Mouse (Mus musculus) layer of hippocampus, adult 2 months (tissue): ENCODE results near the gene Vopp1. TPM values are rescaled to one million over a fixed set of nuclear protein-coding genes. Genes with fewer than 3 reads are reported as not detected.
"Not testable (repeated sequence)": the region's sequence is repeated elsewhere in the genome, so short reads cannot be mapped to it uniquely, and the experiment has no call there.

Experiments
- DNase-seq, 2 experiments: peaks; one replicate each; pipeline ENCODE4 v3.0.0; 2022; ENCODE audit warnings: low spot score in 2 of 2
- H3K27ac ChIP-seq: fragments of 200-600 bp; 2 replicates; pipeline ENCODE4 v1.8.1; 2022
- H3K4me3 ChIP-seq: fragments of 200-600 bp; 2 replicates; pipeline ENCODE4 v1.8.1; 2022; ENCODE audit warnings: mild to moderate bottlenecking
- CTCF ChIP-seq: fragments of 200-600 bp; conservative IDR thresholded peaks from 2 replicates; pipeline ENCODE4 v1.8.1; 2022; ENCODE audit warnings: antibody characterized with exemption, mild to moderate bottlenecking, moderate library complexity
- total RNA-seq, 2 experiments: library from RNA; stranded (reverse); gene quantifications; 2 replicates each; pipeline ENCODE4 v1.2.3; 2021

The Vopp1 gene
- total RNA-seq, 2 experiments from 2014 or later, result 65.9 to 70.5 TPM

- no peak for TF ChIP-seq CTCF
- no peak for DNase-seq
- Histone ChIP-seq H3K4me3 (no peak overlapping the region), H3K27ac (no peak overlapping the region)
These were observed 19.5 kb downstream of the Vopp1 start for GRCm38 (mm10) chr6:57805218-57806069.

GRCm38 (mm10) chr6:57803130-57803529 lies 21.8 kb downstream of the Vopp1 start:
- no peak for TF ChIP-seq CTCF
- Histone ChIP-seq H3K4me3 (no peak overlapping the region), H3K27ac (no peak overlapping the region)
- no peak for DNase-seq

- DNase-seq, result no peak
- no peak for TF ChIP-seq CTCF
- H3K27ac ChIP-seq, result no peak overlapping the region
These were observed 26.0 kb downstream of the Vopp1 start for GRCm38 (mm10) chr6:57798986-57799385.

GRCm38 (mm10) chr6:57796853-57797423 lies 28.0 kb downstream of the Vopp1 start:
- no peak overlapping the region for H3K4me3 ChIP-seq
- TF ChIP-seq CTCF, result no peak
- no peak overlapping the region for H3K27ac ChIP-seq
- DNase-seq, result no peak

More at GRCm38 (mm10) chr6:57798986-57799385, 26.0 kb downstream of the Vopp1 start:
- no peak overlapping the region for H3K4me3 ChIP-seq

- H3K27ac ChIP-seq, result no peak overlapping the region
- TF ChIP-seq CTCF, result no peak
- no peak for DNase-seq
- H3K4me3 ChIP-seq, result no peak overlapping the region
These were observed 29.1 kb downstream of the Vopp1 start for GRCm38 (mm10) chr6:57795835-57796234.

- not testable (repeated sequence) for H3K4me3 ChIP-seq, DNase-seq, H3K27ac ChIP-seq
These were observed 32.1 kb downstream of the Vopp1 start for GRCm38 (mm10) chr6:57792821-57793220.

GRCm38 (mm10) chr6:57790542-57790941 lies 34.4 kb downstream of the Vopp1 start:
- DNase-seq, result no peak
- Histone ChIP-seq H3K27ac (no peak overlapping the region), H3K4me3 (no peak overlapping the region)
- TF ChIP-seq CTCF, result no peak

GRCm38 (mm10) chr6:57787376-57787775 lies 37.6 kb downstream of the Vopp1 start:
- Histone ChIP-seq H3K4me3 (no peak overlapping the region), H3K27ac (no peak overlapping the region)
- no peak for DNase-seq
- TF ChIP-seq CTCF, result no peak

- H3K27ac ChIP-seq, result no peak overlapping the region
- no peak overlapping the region for H3K4me3 ChIP-seq
- no peak for DNase-seq
- no peak for TF ChIP-seq CTCF
These were observed 40.7 kb downstream of the Vopp1 start for GRCm38 (mm10) chr6:57784251-57784650.

GRCm38 (mm10) chr6:57782658-57783057 lies 42.3 kb downstream of the Vopp1 start:
- TF ChIP-seq CTCF, result no peak
- no peak for DNase-seq
- Histone ChIP-seq H3K27ac (no peak overlapping the region), H3K4me3 (no peak overlapping the region)

- Histone ChIP-seq H3K27ac (no peak overlapping the region), H3K4me3 (no peak overlapping the region)
- DNase-seq, result no peak
- TF ChIP-seq CTCF, result no peak
These were observed 44.6 kb downstream of the Vopp1 start for GRCm38 (mm10) chr6:57780359-57780758.

- TF ChIP-seq CTCF, result no peak
- no peak overlapping the region for H3K4me3 ChIP-seq
- no peak for DNase-seq
- H3K27ac ChIP-seq, result no peak overlapping the region
These were observed 51.2 kb downstream of the Vopp1 start for GRCm38 (mm10) chr6:57773792-57774191.

GRCm38 (mm10) chr6:57770467-57771190 lies 54.3 kb downstream of the Vopp1 start:
- no peak for DNase-seq
- H3K27ac ChIP-seq, result no peak overlapping the region
- no peak for TF ChIP-seq CTCF
- no peak overlapping the region for H3K4me3 ChIP-seq
